Mouse (Mus musculus): ENCODE results near the gene Gimap9.
"Not testable (repeated sequence)": the region's sequence is repeated elsewhere in the genome, so short reads cannot be mapped to it uniquely, and the experiment has no call there.

Gene Gimap9

DNA sequence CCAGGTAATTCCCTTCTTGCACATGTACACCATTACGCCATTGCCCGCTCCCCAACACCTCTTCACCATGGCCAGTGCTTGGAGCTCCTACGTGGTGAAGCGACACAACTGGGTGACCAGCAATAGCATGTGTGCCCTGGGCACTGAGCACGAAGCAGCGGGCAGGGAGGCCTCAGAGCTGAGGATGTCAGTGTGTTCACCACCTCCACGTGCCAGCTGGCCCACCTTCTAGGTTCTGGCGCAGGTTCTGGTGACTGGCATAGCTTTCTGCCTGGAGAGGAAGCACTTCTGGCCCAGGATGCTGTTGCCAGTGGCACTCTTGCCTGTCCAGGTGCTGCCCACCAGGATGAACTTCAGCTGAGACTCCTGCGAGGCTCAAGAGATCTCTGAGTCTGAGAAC lies 10.5 kb upstream of the Gimap9 start:
- DNase-seq, result no peak

DNA sequence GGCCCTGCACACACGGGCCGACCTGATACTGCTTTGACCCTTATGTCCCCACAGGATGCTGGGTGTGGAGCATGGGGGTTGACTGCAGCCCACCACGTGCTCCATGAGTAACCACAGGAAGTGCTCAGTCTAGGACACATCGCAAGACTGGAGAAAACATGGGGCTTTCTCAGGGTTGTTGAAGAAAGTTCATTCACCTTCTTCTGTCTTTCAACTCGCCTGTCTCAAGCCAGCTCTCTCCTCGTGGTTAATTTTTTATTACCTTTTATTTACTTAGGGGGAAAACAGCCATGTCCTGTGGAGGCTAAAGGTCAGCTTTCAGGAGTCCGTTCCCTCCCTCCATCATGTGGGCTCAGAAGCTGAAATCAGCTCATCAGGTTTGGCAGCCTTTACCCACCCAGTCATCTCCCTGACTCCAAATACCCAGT lies 9.8 kb upstream of the Gimap9 start:
- DNase-seq, result peak; percentile 36

DNA sequence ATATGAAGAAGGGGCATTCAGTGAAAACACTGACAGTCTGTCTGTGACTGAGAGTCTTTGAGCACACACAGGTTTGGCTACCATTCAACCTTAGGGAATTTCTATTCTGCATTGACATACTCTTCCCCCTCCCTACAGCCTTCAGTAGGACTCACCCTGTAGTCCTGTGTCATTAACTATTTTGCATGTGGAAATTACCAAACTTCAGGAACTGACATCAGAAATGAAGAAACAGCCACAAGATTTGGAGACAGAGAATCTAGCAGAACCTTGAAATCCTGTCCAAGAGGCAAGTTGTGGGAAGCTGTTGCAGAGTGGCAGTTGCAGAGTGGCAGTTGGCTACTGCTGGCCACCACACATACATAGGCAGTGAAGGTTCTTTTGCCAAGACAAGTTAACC lies 7.9 kb upstream of the Gimap9 start:
- no peak for DNase-seq

DNA sequence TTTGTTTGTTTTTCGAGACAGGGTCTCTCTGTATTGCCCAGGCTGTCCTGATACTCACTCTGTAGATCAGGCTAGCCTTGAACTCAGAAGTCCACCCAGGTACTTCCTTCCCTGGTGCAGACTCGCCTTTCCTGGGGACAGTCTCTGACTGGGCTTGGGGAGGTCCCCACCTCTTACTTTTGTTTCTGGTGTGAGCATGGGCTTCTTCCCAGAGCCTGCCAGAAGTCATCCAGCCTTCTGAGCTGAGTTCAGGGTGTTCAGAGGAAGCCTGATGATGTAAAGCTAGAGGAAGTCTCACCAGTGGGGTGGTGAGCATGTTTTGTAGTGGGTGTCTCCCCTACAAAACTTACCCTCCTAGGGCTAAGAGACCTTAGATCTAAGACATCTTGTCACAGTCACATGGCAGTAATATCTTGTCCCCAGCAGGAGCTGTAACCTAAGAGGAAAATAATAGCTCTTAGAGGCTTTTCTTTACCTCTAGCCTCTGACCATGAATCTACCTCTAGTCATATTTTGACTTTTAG lies 6.4 kb upstream of the Gimap9 start:
- no peak for DNase-seq

DNA sequence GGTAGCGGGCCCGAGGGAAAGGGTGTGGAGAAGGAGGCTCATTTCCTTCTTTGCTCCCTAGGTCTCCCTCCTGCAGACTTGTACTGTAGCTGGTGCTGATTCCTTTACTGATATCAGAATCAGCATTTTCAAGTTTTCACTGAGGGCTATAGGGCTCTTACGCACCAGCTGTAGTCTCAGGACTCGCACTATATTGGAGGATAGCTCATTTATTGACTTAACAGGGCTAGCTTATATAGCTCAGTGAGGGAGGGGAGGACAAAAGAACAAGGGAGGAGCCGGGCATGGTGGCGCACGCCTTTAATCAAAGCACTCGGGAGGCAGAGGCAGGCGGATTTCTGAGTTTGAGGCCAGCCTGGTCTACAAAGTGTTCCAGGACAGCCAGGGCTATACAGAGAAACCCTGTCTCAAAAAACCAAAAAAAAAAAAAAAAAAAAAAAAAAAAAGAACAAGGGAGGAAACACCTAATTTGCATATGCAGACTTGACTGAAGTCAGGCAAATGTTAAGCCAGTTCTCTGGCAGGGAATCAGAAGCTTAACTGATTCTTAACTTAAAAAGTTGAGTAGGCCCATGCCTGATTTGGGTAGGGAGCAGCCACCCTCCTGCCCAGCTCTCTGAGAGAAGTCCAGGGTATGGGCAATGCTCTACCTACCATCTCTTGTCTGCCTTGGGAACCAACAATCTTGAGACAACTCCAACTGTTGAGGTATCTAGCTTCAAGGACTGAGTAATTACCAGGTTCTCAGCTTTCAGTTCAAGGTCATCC lies 1.5 kb upstream of the Gimap9 start:
- no peak for DNase-seq

DNA sequence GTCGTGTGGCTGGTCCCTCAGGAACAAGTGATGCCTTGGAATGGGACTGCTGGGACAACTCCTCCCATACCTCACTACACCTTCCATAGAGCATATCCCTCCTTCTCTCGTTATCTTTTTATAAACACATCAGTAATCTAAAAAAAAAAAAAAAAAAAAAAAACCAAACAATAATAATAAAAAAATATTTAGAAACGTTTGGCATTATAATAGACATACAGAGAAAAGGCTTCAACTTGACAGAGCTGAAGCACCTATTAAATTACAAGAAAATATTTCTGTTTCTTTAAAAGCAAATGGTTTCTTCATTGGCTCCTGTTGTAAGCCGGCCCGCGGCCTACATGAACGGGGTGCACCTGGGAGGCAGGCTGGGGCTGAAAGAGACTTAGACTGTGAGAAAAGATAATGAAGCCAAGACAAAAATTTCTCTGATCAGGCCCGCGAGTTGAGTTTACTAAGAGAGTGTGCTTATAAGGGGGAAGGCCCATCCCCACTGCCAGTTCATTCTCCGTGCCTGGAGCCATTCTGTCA lies 464 bp upstream of the Gimap9 start:
- no peak for DNase-seq

DNA sequence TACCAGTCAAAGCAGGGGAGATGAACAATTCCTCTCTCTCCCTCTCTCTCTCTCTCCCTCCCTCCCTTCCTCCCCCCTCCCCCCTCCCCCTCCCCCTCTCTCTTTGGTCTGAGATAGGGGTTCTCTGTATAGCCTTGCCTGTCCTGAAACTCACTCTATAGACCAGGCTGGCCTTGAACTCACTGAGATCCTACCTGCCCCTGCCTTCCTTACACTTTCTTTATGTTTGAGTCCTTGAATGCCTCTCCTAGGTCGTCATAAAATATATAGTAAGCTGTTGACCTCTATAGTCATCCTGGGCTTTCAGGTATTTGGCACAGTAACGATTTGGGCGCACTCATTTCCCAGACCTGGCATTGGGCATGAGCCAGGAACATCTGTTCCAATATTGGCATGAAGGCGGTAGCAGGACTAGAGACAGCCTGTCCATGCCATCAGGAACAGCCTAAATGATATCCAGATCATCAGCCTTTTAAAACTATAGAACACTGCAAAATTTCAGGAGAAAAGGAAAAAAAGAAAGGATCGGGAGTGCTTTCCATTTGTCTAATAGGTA lies 1.0 kb downstream of the Gimap9 start:
- no peak for DNase-seq

DNA sequence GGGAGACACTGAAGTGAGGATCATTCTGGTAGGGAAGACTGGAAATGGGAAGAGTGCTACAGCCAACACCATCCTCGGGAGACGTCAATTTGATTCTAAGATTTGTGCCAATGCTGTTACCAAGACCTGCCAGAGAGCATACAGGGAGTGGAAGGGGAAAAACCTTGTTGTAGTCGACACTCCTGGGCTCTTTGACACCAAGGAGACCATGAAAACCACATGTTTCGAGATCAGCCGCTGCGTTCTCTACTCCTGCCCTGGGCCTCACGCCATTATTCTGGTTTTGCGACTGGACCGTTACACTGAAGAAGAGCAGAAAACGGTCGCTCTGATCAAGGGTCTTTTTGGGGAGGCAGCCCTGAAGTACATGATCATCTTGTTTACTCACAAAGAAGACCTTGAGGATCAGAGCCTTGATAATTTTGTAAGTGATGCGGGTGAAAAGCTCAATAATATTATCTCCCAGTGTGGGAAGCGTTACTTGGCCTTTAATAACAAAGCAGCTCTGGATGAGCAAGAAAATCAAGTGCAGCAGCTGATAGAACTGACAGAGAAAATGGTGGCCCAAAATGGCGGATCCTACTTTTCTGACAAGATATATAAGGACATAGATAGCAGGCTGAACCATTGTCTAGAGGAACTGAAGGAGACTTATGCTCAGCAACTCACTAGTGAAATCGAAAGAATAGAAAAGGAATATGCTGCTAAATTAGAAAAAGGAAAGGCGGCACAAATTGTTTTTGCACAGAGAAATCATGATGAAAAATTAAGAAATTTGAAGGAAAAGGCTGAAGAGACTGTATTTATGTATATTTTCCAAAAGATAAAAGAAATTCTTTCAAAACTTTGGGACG lies 1.8 kb downstream of the Gimap9 start:
- no peak for DNase-seq

DNA sequence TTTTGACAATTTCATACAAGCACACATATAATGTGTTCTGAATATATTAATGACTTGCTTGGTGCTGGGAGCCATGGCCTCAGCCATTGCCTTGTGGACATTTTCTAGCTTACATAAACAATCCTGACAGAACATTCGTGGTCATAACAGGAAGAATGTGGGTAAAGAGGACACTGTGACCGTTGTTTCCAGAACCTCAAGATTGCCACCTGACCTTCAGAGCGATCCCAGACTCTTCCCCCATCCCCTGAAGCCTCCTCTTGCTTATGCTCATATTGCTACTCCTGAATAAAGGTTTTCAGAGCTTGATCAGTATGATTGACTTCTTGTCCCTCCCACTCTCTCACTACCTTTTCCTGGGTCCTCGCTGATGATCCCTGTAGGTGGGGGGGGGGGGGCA lies 2.5 kb downstream of the Gimap9 start:
- DNase-seq, result no peak

DNA sequence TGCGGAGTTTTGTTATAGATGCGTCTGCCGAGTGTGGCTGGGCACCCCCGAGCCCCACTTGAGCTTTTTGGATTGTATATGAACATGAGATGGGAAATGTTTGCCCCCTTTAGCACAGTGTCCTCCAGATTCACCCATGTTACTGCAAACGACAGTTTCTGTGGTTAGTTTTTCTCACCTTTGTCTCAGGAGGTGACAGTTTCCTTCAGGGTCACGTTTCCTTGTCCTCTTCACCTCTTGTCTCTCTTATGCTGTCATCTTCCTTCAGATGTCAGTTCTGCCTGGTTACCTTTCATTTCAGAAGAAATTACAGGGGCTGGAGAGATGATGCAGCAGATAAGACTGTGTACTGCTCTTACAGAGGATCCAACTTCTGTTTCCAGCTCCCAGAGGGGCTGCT lies 3.8 kb downstream of the Gimap9 start:
- no peak for DNase-seq

DNA sequence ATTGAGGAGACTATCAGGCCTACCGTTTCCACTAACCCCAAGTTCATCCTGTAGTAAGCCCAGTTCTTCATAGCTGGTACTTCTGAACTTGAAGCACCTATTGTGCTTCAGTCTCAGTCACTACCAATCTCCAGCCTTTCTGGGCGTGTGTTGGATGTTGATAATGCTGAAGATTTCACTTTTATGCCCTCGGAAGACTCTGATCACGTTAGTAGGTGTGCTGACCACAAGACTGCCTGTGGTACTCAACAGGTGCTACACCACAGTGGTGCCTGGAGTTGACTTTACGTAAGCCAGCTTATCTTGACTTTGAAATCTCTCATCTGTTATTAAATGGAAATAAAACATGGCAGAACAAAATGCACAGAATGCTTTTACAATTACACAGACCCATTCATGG lies 4.5 kb downstream of the Gimap9 start:
- DNase-seq, result no peak

DNA sequence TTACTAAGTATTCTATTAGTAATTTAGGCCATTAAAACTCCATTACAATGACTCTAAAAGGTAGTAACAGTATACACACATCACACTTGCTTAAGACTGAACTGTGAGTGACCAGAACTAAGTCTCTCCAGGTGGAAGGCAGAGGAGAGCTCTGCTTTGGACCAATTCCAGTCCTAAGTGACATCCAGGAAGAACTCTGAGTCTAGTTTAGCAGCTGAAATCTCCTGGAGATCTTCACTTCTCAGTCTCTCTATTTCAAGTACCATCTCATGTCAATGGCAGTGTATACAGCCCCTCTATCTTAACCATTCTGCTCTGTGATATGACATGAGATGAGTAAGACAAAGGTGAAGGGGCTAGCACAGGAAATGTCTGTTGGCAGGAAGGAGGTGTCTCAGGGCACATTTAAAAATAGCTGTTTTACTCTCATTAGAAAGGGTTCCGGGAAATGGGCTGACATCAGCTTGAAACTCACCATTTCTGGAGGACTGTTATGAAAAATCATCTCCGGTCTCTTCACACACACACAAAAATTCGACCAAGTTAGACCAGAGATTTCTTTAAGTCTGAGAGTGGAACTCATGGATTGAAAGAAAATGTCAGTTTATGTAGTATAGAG lies 5.7 kb downstream of the Gimap9 start:
- DNase-seq, result no peak

DNA sequence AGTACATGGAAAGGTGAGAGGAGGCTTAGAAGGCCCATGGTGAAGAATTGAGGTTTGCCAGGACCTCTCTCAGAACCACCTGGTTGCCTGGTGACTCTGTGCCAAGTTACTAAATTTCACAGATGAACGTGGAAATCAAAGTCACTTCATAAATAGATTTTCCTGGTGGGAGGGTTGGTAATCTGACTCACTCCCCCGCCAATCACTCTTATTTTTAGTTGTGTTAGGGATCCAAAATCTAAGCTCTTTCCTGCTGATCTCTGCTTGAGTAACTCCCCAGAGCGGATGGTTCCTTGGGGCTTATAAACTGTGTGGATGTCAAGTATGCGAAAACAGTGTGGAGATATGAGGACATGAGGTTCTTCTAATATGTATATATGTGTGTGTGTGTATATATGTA lies 6.3 kb downstream of the Gimap9 start:
- DNase-seq, result no peak

DNA sequence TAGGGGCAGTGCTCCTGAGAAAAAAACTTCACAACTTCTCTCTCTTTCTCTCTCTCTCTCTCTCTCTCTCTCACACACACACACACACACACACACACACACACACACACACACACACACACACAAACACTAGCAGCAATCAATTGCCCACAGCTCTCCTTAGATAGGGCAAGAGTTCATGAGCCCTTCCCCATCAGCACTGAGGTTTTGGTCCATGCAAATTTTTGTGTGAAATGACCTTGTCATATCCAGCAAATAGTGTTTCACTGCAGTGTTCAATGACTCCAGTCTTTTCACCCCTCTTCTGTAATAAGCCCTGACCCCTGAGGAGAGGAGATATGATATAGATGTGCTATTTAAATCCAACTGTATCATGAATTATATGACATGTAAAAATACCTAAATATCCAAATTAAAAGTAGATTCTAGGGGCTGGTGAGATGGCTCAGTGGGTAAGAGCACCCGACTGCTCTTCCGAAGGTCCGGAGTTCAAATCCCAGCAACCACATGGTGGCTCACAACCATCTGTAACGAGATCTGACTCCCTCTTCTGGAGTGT lies 7.4 kb downstream of the Gimap9 start:
- DNase-seq, result not testable (repeated sequence)

DNA sequence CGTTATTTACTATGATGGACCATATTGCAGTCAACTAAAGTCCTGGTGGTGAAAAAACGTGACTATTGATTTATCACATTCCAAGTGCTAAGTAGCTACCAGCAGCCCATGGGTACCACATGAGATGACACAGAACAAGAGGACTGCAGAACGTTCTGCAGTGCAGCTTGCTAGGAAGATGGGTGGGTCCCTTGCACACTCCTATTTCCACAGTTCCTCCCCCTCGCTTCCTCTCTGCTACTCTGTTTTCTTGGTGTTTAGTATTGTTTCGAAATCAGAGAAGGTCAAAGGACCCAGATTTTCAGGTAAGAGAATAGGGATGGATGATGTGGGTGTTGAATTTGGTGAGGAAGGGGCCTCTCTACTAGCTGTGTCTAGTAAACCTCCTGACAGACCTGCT lies 8.4 kb downstream of the Gimap9 start, which contains the start of gene Gimap4:
Gene Gimap4, plus strand, starts transcription at position 231 of the 400 bp plus-strand sequence.
- DNase-seq, result no peak

DNA sequence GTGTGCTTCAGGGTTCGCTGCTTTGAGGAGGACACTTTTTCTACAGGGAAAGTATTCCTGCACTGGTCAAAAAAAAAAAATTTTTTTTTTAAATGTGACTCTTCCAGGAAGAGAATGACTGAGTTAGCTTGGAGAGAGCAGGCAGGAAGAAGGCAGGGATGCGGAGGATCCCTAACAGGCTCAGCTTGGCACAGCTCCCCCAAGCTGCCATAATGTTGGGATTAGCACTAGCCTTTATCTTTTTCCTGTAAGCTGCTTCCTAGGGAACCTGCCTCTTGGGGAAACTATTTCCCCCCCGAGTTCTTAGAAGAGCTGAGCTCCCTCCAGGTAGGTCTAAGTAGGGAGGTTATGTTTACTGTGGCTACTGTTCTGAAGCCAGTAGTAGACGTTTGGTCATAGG lies 8.9 kb downstream of the Gimap9 start:
- DNase-seq, result peak; percentile 53

DNA sequence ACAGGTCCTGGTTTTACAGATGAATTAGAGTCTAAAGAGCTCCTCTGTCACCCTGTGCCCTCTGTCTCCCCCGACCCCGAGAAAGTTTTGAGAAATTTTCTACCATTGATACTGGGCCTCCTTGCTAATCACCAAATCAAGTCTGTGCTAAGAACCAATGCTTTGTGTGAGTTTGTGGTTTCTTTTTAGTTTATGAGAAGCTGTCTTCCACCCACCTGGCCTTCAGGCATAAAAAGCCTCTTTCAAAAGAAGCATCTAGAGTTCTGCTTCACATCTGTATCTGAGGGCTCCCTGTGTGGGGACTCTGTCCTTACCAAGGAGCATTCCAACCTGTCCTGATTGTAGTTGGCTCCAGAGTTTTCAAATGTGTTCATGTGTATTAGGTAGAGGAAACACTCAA lies 9.3 kb downstream of the Gimap9 start:
- DNase-seq, result no peak

DNA sequence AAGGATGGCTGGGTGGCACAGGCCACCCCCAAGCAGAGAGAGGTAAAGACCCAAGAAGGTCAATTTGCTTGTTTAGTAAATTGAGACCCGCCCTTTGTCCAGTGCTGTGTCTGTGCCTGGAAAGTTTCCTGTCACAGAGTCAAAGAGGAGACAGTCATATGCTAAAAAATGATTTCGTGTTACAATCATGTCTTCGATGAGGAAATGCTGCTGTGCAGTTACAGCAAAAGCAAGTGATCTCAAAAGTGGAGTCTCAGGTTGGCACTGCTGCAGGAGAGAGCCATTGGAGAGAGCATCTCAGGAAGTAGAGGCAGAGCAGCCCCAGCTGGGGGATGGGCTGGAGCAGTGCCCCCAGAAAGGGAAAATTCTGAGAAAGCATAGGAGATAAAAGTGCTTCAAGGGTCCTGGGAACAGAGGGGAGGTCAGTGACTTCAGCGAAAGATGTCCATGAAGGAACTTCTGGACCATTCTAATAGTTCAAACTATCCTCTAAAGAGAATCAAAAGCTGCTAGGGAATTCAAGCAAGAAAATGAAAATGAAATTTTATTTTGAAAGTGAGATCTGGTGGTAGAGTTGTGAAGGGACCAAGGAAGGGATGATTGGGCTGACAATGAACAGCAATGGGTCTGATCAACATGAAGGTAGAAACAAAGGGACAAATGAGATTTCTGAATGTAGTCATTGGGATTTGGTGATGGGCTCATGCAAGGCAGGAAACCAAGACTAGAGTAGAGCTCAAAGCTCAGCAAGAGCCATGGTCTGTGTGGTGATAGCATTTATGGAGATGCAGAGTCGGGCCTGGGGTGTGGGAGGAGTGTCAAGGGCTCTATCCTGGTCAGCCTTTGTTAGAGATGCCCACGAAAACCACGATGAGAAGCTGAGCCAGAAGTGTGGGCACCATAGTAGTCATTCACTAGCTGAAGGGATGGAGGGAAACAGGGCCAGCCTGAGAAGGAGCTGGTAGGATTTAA lies 10.1 kb downstream of the Gimap9 start:
- no peak for DNase-seq

DNA sequence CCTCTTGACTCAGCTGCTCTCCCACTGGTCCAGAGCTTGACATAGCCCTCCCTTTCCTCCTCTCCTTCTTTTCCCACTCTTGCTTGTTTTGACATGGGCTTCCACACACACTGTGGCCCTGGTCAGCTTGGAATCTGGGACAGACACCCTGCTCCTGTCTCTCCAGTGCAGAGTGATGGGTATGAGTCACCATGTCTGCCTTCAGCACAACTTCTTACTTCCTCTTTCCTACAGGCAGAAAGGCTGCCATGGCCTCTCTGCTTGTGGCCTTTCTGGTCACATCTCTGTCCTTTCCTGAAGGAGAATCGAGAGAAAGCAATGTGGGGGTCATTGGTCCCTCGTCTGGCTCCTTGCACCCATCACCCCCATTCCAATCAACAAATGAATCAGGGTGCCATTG lies 11.1 kb downstream of the Gimap9 start:
- no peak for DNase-seq

DNA sequence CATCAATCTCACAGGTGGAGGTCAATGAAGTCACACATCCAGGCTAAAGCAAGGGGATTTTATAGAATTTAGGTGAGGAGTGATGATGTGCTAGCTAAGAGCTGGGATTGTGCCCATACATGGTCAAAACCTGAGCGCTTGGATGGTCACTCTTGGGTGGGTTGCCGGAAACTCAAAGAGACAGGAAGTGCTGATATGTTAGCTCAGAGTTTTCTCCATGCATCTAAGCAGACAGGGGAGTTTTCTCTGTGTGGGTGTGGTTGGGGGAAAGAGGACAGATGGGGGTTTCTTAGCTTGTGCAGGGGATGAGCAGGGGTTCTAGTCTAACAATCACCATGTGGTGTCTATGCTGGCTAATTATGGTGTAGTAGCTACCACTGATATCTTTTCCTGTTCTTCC lies 13.4 kb downstream of the Gimap9 start:
- DNase-seq, result no peak

DNA sequence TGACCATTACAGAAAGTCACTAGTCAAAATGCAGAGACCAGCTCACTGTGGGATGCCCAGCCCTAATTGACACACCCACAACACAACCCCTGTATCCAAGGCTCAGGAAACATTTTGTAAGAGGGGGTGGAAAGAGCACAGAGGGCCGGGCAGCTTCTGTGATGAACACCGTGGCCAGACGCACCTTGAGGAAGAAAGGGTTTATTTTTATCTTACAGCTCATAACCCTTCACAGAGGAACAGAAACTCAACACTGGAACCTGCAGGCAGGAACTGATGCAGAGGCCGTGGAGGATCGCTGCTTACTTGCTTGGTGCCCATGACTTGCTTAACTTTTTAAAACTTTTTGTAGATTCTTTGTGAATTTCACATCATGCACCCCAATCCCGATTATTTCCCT lies 17.0 kb downstream of the Gimap9 start:
- no peak for DNase-seq

Data from kidney, postnatal 10 days (tissue).